Mouse (Mus musculus) B cell, adult 67 days (primary cell): ENCODE measurements around the gene Scml4. TPM values are rescaled to one million over a fixed set of nuclear protein-coding genes. Genes with fewer than 3 reads are reported as not detected.

Experiments
- total RNA-seq, 2 experiments: library from RNA; stranded (reverse); gene quantifications; 4 replicates each; pipeline ENCODE4 v1.2.4; 2023

Gene Scml4
- 100 to 1,000 TPM; 101 to 104 TPM for total RNA-seq

DNA sequence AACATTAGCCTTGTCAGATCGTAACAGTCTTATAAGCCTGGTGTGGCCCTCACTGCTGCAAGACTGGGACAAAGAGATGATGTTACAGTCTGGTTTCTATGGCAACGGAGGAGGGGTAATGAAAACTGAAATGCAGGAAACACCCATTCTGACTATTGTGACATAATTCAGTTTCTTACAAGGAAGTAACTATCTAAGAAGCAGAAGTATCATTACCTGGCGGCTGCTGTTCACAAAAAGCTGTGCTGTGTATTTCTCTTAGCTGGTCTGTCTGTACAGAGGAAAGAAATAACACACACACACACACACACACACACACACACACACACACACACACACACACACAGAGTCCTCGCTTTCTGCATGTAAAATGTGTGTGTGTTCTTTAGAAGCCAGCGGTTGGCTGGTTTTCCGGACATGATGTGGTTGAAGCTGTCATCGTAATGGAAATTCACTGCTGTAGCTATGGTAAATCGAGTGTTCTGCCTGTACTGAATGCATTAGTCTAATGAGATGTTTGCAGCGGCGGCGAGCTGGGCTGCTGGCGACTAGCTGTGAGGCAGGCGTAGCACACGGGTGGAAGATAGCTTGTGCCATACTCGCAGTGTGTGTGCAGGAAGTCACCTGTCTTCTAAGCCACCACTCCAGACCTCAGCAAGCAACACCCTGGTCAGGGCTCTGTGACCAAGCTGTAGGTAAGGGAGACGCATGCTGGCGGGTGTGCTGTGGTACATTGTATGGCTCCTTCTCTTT, at the start of gene Scml4:
TSS of gene Scml4 (plus strand) at position 212 of the 753 bp plus-strand sequence.

Other genes with a start within 250 kb of the Scml4 start
- gene Sec63, start 98.9 kb upstream of the Scml4 start, total RNA-seq = 10 to 100 TPM; 59.0 to 61.1 TPM